Mouse (Mus musculus): ENCODE data around the gene Kcnc1.

Gene Kcnc1

GRCm38 (mm10) chr7:46394933-46395332, 1.4 kb upstream of the Kcnc1 start:
- no peak for DNase-seq (ENCODE audit: low spot score in 2 of 2)

GRCm38 (mm10) chr7:46395571-46395970, 726 bp upstream of the Kcnc1 start:
- DNase-seq (ENCODE audit: low spot score in 2 of 2): no peak

GRCm38 (mm10) chr7:46396928-46397731, 833 bp downstream of the Kcnc1 start:
- DNase-seq (ENCODE audit: low spot score in 2 of 2): no peak

GRCm38 (mm10) chr7:46397732-46398333, 1.5 kb downstream of the Kcnc1 start:
- DNase-seq (ENCODE audit: low spot score in 2 of 2): no peak

GRCm38 (mm10) chr7:46398612-46399011, 2.3 kb downstream of the Kcnc1 start:
- no peak for DNase-seq (ENCODE audit: low spot score in 2 of 2)

- no peak for DNase-seq (ENCODE audit: low spot score in 2 of 2)
Observed at GRCm38 (mm10) chr7:46399676-46400075, 3.4 kb downstream of the Kcnc1 start.

- no peak for DNase-seq (ENCODE audit: low spot score in 2 of 2)
Observed at GRCm38 (mm10) chr7:46400346-46400745, 4.0 kb downstream of the Kcnc1 start.

- no peak for DNase-seq (ENCODE audit: low spot score in 2 of 2)
Observed at GRCm38 (mm10) chr7:46401371-46402180, 5.3 kb downstream of the Kcnc1 start.

- DNase-seq (ENCODE audit: low spot score in 2 of 2): no peak
Observed at GRCm38 (mm10) chr7:46403616-46404485, 7.6 kb downstream of the Kcnc1 start.

- DNase-seq (ENCODE audit: low spot score in 2 of 2): no peak
Observed at GRCm38 (mm10) chr7:46404756-46405155, 8.5 kb downstream of the Kcnc1 start.

GRCm38 (mm10) chr7:46408606-46409005, 12.3 kb downstream of the Kcnc1 start:
- DNase-seq (ENCODE audit: low spot score in 2 of 2): no peak

GRCm38 (mm10) chr7:46409204-46409789, 13.0 kb downstream of the Kcnc1 start:
- peak in 1 of 2 experiments; percentile 63 for DNase-seq (ENCODE audit: low spot score in 2 of 2)

- no peak for DNase-seq (ENCODE audit: low spot score in 2 of 2)
Observed at GRCm38 (mm10) chr7:46410727-46411126, 14.4 kb downstream of the Kcnc1 start.

- DNase-seq (ENCODE audit: low spot score in 2 of 2): no peak
Observed at GRCm38 (mm10) chr7:46412823-46413222, 16.5 kb downstream of the Kcnc1 start.

GRCm38 (mm10) chr7:46413959-46414725, 17.8 kb downstream of the Kcnc1 start:
- DNase-seq (ENCODE audit: low spot score in 2 of 2): no peak

- DNase-seq (ENCODE audit: low spot score in 2 of 2): no peak
Observed at GRCm38 (mm10) chr7:46415818-46416425, 19.6 kb downstream of the Kcnc1 start.

GRCm38 (mm10) chr7:46417467-46417866, 21.2 kb downstream of the Kcnc1 start:
- no peak for DNase-seq (ENCODE audit: low spot score in 2 of 2)

- DNase-seq (ENCODE audit: low spot score in 2 of 2): no peak
Observed at GRCm38 (mm10) chr7:46418102-46418622, 21.9 kb downstream of the Kcnc1 start.

- DNase-seq (ENCODE audit: low spot score in 2 of 2): no peak
Observed at GRCm38 (mm10) chr7:46421535-46421934, 25.2 kb downstream of the Kcnc1 start.

Measured in natural killer cell, adult 2 months (primary cell).